Mouse (Mus musculus): ENCODE results near the gene Nmt2. TPM values are rescaled to one million over a fixed set of nuclear protein-coding genes. Genes with fewer than 3 reads are reported as not detected.

Gene Nmt2
- 9.4 and 11.1 TPM in 2 replicates for polyA plus RNA-seq (2012)

- no peak for TF ChIP-seq GATA1 (IDR thresholded peaks at IDR 0.05; ENCODE audit: low read length)
These were observed at the start of gene Nmt2 for GRCm38 (mm10) chr2:3283602-3284472. Nmt2 (plus strand) TSS chr2:3284212.

DNA sequence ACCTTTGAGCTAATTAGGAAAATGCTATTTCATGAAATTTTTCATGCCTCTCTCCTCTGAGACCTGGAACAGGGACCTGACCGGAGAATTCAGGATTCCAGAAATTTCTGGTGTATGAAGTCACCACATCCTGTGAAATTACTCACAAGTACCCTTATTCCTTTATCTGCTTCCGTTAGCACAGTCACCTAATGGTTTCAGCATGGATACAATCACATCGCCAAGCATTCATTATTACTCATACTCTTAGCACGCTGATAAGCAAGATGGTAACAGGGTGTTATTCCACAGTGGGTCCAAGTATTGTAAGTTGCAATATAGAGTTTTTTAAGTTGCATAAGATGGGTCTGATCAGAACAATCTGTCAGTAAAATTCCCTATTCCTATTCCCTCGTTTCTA, 44.8 kb upstream of the Nmt2 start:
- TF ChIP-seq GATA1 (IDR thresholded peaks at IDR 0.05; ENCODE audit: low read length) = no peak

DNA sequence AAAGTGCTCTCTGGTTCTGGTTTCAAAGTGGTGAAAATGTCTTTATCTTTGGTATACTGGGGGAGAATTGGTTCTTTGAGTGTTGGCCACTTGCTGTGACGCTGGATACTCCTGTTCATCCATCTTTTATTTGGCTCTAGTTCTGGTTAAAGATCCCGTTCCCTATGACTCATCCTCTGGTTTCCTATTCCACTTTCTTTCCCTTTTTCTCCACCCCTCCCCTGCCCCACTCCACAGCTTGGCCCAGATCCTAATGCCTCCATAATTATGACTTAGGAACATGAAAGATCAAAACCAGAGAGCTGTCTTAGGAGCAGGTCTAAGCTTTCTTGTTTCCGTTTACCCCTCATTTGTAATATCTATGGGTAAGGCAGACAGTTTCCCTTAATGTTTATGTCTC, 39.8 kb upstream of the Nmt2 start:
- TF ChIP-seq GATA1 (IDR thresholded peaks at IDR 0.05; ENCODE audit: low read length) = no peak

GRCm38 (mm10) chr2:3251309-3251708, 32.7 kb upstream of the Nmt2 start:
- no peak for TF ChIP-seq GATA1 (IDR thresholded peaks at IDR 0.05; ENCODE audit: low read length)

DNA sequence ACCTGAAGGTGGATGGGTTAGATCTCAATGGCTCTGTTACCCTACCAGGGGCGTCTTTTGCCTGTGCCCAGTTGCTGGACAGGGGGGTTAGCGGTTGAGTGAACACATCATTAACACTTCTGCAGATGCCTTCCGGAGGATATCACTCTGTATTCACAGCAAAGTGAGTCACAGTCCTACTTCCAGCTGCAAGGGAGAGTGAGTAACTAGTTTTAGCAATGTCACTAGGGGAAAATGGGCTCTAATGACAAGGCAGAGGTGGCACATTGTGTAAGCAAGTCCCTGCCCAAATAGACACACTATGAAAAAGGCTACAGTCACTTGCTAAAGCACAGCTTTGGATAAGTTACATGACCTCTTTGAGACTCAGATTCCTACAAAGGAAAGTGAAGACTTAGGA, 17.5 kb upstream of the Nmt2 start:
- TF ChIP-seq GATA1 (IDR thresholded peaks at IDR 0.05; ENCODE audit: low read length) = no peak

DNA sequence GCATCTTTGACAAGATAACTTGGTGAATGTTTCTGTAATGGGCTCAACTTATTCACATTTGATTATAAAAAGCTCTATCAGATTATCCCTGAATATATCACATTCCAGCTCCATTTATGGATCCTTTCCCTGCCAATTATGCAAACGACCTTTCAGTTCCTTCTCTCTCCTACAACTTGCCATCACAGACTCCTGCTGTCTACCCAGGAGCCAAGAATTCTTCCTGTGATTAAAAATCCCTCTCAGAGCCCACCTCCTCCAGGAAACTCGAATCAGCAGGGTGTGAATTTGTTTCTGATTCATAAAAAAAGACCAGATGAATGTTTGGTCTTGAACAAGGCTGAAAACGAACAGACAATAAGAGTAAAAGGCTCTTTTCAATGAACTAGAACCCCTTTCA, 16.1 kb upstream of the Nmt2 start:
- TF ChIP-seq GATA1 (IDR thresholded peaks at IDR 0.05; ENCODE audit: low read length) = no peak

DNA sequence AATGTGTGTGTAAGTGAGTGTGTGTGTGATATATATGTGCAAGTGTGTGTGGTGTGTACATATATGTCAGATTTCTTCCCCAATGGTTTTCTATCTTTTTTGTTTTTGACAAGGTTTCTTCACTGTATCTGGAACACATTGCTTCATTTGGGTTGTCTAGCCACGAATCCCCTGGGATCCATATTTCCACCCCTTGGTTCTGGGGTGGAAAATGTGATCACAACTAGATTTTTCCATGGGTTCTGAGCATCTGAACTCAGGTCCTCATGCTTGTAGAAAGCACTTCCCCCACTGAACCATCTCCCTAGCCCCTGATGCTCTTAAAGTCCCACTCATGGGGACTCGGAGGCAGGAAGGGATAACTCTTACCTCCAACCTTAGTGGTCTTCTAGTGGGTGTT, 10.7 kb upstream of the Nmt2 start:
- TF ChIP-seq GATA1 (IDR thresholded peaks at IDR 0.05; ENCODE audit: low read length) = no peak

DNA sequence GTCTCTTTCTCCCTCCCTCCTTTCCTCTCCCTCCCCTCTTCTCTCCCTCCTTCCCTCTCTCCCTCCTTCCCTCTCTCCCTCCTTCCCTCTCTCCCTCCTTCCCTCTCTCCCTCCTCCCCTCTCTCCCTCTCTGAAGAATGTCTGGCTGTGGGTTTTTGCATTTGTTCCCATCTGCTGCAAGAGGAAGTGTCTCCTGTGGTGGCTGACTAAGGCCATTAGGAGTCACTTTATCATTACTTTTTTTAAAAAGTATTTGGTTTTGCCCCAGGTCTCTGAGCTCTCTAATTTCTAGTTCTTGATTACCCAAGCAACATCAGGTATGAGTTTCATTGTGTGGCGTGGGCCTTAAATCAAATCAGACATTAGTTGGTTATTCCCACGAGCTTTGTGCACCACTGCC, 7.9 kb upstream of the Nmt2 start:
- TF ChIP-seq GATA1 (IDR thresholded peaks at IDR 0.05; ENCODE audit: low read length) = no peak

- no peak for TF ChIP-seq GATA1 (IDR thresholded peaks at IDR 0.05; ENCODE audit: low read length)
These were observed 6.5 kb upstream of the Nmt2 start for GRCm38 (mm10) chr2:3277502-3277901.

DNA sequence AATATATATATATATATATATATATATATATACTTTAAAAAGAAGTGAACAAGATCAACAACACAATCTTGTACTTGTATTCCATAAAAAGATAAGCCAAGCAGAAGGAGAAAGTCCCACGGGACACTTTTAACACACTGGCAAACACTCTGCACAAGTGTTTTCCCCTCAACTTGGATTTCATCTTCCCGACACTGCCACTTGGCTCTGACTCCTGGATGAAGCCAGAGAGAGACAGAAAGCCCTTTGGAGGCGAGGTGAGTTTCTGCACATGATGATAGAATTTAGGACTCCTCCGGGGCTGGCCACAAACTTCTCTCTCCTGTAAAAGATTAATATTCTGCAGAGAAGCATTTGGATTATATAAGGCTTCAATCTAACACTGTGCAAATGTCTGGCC, 2.7 kb upstream of the Nmt2 start:
- TF ChIP-seq GATA1 (IDR thresholded peaks at IDR 0.05; ENCODE audit: low read length) = no peak

DNA sequence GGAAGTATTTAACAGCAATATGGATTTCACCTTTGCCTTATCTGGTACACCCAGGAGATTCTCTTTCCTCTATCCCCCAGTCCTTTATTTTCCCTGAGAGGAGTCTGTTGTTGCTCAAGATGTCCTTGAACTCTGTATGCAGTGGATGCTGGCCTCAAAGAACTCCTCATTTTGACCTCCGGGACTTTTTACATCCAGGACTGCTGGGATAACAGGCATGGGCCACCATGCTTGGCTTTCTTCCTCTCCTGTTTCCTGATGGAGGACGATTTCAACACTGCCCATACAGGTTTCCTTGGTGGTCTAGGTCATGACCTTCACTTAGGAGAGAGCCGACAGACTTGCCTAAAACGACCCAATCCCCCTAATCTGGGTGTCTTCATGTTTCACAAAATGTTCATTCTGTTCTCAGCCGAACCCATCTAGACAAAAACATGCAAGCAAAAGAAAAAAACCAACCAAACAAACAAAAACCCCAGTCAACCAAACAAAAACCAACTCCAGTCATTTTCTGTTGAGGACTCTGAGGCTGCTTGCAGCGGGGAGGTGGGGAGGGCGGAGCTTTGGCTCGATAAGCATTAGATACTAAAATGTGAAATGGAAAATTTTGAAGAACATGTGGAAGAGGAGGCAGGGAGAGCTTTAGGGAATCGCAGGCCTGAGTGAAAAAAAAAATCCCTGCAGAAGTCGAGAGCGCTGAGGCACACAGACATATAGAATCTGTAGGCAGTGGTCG, 978 bp upstream of the Nmt2 start:
- TF ChIP-seq GATA1 (IDR thresholded peaks at IDR 0.05; ENCODE audit: low read length) = no peak

- no peak for TF ChIP-seq GATA1 (IDR thresholded peaks at IDR 0.05; ENCODE audit: low read length)
These were observed 615 bp downstream of the Nmt2 start for GRCm38 (mm10) chr2:3284473-3285180.

DNA sequence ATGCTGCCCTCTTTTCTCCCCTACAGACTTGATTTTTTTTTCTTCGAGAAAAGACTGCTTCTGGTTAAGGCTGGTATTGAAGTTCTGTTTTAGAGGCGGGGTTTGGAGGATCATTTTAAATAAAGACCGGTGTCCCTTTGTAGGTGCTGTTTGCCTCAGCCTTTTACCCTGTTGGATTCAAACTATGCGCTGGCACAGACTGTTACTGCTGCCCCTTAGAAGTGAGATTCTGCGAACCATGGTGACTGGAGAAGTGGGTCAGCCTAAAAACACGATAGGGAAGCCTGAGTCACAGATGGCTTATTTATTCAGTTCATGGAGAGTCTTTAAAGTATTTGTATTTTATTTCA, 1.1 kb downstream of the Nmt2 start:
- no peak for TF ChIP-seq GATA1 (IDR thresholded peaks at IDR 0.05; ENCODE audit: low read length)

DNA sequence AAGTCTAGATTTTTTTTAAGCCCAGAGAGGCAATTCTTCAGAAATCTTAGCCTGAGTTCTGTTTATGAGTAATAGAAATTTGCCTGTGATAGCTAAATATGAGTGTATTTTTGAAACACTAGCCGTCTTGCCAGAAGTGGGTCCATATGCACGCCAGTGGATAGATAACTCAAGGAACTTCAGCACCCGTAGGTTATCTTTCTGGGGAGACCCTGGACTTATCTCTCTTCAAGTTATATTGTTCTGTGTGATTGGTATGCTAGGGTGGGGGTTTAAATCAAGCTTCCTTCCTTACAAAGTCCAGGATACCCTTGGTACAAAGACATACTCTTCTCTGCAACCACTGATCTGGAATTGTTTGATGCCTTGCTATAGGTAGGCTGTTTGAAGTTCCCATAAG, 1.7 kb downstream of the Nmt2 start:
- TF ChIP-seq GATA1 (IDR thresholded peaks at IDR 0.05; ENCODE audit: low read length) = no peak

- no peak for TF ChIP-seq GATA1 (IDR thresholded peaks at IDR 0.05; ENCODE audit: low read length)
These were observed 2.2 kb downstream of the Nmt2 start for GRCm38 (mm10) chr2:3286243-3286642.

GRCm38 (mm10) chr2:3289581-3289980, 5.6 kb downstream of the Nmt2 start:
- no peak for TF ChIP-seq GATA1 (IDR thresholded peaks at IDR 0.05; ENCODE audit: low read length)

Data from G1E-ER4 (cell line).